ENCODE assay signal across 8 mouse cellular contexts in genomic region chr3:108590786-108591529, GRCm38 (mm10). TPM values are rescaled to one million over a fixed set of nuclear protein-coding genes. Genes with fewer than 3 reads are reported as not detected.
DNase-seq lines count a peak whose midpoint lies in the region; ATAC-seq and TF ChIP-seq lines count a peak whose summit lies in the region.

Gene Wdr47, plus strand, starts transcription at chr3:108591279.

- TF ChIP-seq CTCF in liver, embryonic 14.5 days (IDR thresholded peaks at IDR 0.05; ENCODE audit: low read depth) = peak; percentile 2; the same call in 1 of the 2 replicates
- no peak for TF ChIP-seq CTCF in stomach, postnatal 0 days (IDR thresholded peaks at IDR 0.05; ENCODE audit: low read depth)

- peak within 1 kb of the TSS; percentile 88 for H3K27ac ChIP-seq in forebrain, embryonic 10.5 days
- peak within 1 kb of the TSS; percentile 72 for H3K27ac ChIP-seq in heart, embryonic 15.5 days
- peak within 1 kb of the TSS; percentile 34; the same call in 1 of the 2 replicates for H3K27ac ChIP-seq in liver, embryonic 14.5 days
- peak within 1 kb of the TSS; percentile 89 for H3K27ac ChIP-seq in neural tube, embryonic 11.5 days (ENCODE audit: low read depth, low read length)
- H3K27ac ChIP-seq in stomach, postnatal 0 days (replicated peaks) = peak within 1 kb of the TSS; percentile 78

- TF ChIP-seq EP300 in liver, embryonic 14.5 days (IDR thresholded peaks at IDR 0.05; ENCODE audit: low read depth) = no peak
- TF ChIP-seq EP300 in stomach, postnatal 0 days (optimal IDR thresholded peaks at IDR 0.05) = no peak

- H3K9ac ChIP-seq in heart, embryonic 15.5 days = peak within 1 kb of the TSS; percentile 73
- H3K9ac ChIP-seq in liver, embryonic 14.5 days (replicated peaks) = peak within 1 kb of the TSS; percentile 58
- H3K9ac ChIP-seq in neural tube, embryonic 11.5 days (ENCODE audit: low read length) = peak within 1 kb of the TSS; percentile 75
- H3K9ac ChIP-seq in stomach, postnatal 0 days (ENCODE audit: low read length) = peak within 1 kb of the TSS; percentile 72

- peak within 1 kb of the TSS; percentile 99 for H3K4me2 ChIP-seq in heart, embryonic 15.5 days
- H3K4me2 ChIP-seq in liver, embryonic 14.5 days (ENCODE audit: low read depth) = peak within 1 kb of the TSS; percentile 98
- H3K4me2 ChIP-seq in neural tube, embryonic 11.5 days (ENCODE audit: low read depth) = peak within 1 kb of the TSS; percentile 76
- peak within 1 kb of the TSS; percentile 100 for H3K4me2 ChIP-seq in stomach, postnatal 0 days (replicated peaks; ENCODE audit: low read depth)

- peak; percentile 92 to 98 for DNase-seq in CD8-positive naive resting alpha-beta T cell, adult 2 months (ENCODE audit: low read depth in 2 of 2, low spot score in 2 of 2)
- peak; percentile 93 for DNase-seq in c-Kit-positive CD71-negative TER-119-negative erythroid progenitor cells, embryonic 14.5 days (ENCODE audit: low read depth)
- DNase-seq in forebrain, embryonic 10.5 days (ENCODE audit: extremely low spot score, low spot score) = peak; percentile 96
- peak; percentile 97 to 99 for DNase-seq in kidney, postnatal 25 days
- peak; percentile 89 to 93 (median 89) for DNase-seq in liver, embryonic 14.5 days (ENCODE audit: low read depth in 3 of 3, low spot score in 3 of 3)
- peak; percentile 97 for DNase-seq in neural tube, embryonic 11.5 days (ENCODE audit: low spot score)
- peak; percentile 98 for DNase-seq in stomach, postnatal 0 days (ENCODE audit: low spot score)

- WGBS in forebrain, embryonic 10.5 days = 6% methylated on average over 44 of the region's 44 CpGs
- 3% methylated on average over 44 of the region's 44 CpGs for WGBS in heart, embryonic 15.5 days
- 3% methylated on average over 44 of the region's 44 CpGs for WGBS in liver, embryonic 14.5 days (ENCODE audit: insufficient replicate concordance)
- 6% methylated on average over 42 of the region's 44 CpGs for WGBS in neural tube, embryonic 11.5 days
- 5% methylated on average over 43 of the region's 44 CpGs for WGBS in stomach, postnatal 0 days

- no peaks in the 10 kb centered on the region for H3K9me3 ChIP-seq in forebrain, embryonic 10.5 days
- H3K9me3 ChIP-seq in heart, embryonic 15.5 days (replicated peaks) = no peaks in the 10 kb centered on the region
- H3K9me3 ChIP-seq in liver, embryonic 14.5 days (ENCODE audit: control insufficient read depth, low read length) = no peaks in the 10 kb centered on the region
- H3K9me3 ChIP-seq in neural tube, embryonic 11.5 days (ENCODE audit: control insufficient read depth, low read length) = no peaks in the 10 kb centered on the region
- H3K9me3 ChIP-seq in stomach, postnatal 0 days (ENCODE audit: control insufficient read depth, low read length) = no peaks in the 10 kb centered on the region

- no peaks in the 10 kb centered on the region for H3K27me3 ChIP-seq in forebrain, embryonic 10.5 days (ENCODE audit: poor library complexity, severe bottlenecking)
- no peaks in the 10 kb centered on the region for H3K27me3 ChIP-seq in heart, embryonic 15.5 days
- no peaks in the 10 kb centered on the region for H3K27me3 ChIP-seq in liver, embryonic 14.5 days (ENCODE audit: control insufficient read depth, insufficient read depth, low read length)
- H3K27me3 ChIP-seq in neural tube, embryonic 11.5 days (ENCODE audit: control insufficient read depth, insufficient read depth, low read length) = no peaks in the 10 kb centered on the region
- H3K27me3 ChIP-seq in stomach, postnatal 0 days (ENCODE audit: control insufficient read depth, insufficient read depth, low read length) = no peaks in the 10 kb centered on the region

- peak within 1 kb of the TSS; percentile 99 for H3K4me3 ChIP-seq in forebrain, embryonic 10.5 days
- peak within 1 kb of the TSS; percentile 87 for H3K4me3 ChIP-seq in heart, embryonic 15.5 days
- H3K4me3 ChIP-seq in liver, embryonic 14.5 days (ENCODE audit: insufficient read depth in 1 of 2, low read depth in 2 of 2, low read length in 2 of 2) = peak within 1 kb of the TSS; percentile 74 to 77
- H3K4me3 ChIP-seq in neural tube, embryonic 11.5 days (ENCODE audit: low read depth, low read length) = peak within 1 kb of the TSS; percentile 95
- peak within 1 kb of the TSS; percentile 93 for H3K4me3 ChIP-seq in stomach, postnatal 0 days (ENCODE audit: low read depth, low read length)

- peak; percentile 99 for ATAC-seq in heart, embryonic 15.5 days (replicated peaks; ENCODE audit: insufficient number of reproducible peaks, insufficient read depth, low FRiP score, low read depth)
- peak; percentile 99 for ATAC-seq in liver, embryonic 14.5 days (ENCODE audit: insufficient read depth)
- peak; percentile 99 for ATAC-seq in neural tube, embryonic 11.5 days (ENCODE audit: insufficient read depth, low FRiP score, low TSS enrichment)
- ATAC-seq in stomach, postnatal 0 days (ENCODE audit: low FRiP score, low TSS enrichment) = peak; percentile 100

- H3K36me3 ChIP-seq in forebrain, embryonic 10.5 days (replicated peaks) = no peaks in the 10 kb centered on the region
- no peaks in the 10 kb centered on the region for H3K36me3 ChIP-seq in heart, embryonic 15.5 days
- no peaks in the 10 kb centered on the region for H3K36me3 ChIP-seq in liver, embryonic 14.5 days (replicated peaks; ENCODE audit: control insufficient read depth, insufficient read depth, low read depth)
- no peaks in the 10 kb centered on the region for H3K36me3 ChIP-seq in neural tube, embryonic 11.5 days (ENCODE audit: control insufficient read depth, insufficient read depth, low read length)
- H3K36me3 ChIP-seq in stomach, postnatal 0 days (ENCODE audit: control insufficient read depth, insufficient read depth, low read length) = no peaks in the 10 kb centered on the region

- H3K4me1 ChIP-seq in forebrain, embryonic 10.5 days = peaks cover 30% of the 10 kb centered on the region
- H3K4me1 ChIP-seq in heart, embryonic 15.5 days (replicated peaks) = peaks cover 11% of the 10 kb centered on the region
- peaks cover 6 to 7% of the 10 kb centered on the region in 2 experiments for H3K4me1 ChIP-seq in liver, embryonic 14.5 days (replicated peaks; ENCODE audit: control insufficient read depth in 2 of 2, insufficient read depth in 2 of 2, low read length in 1 of 2)
- peaks cover 3% of the 10 kb centered on the region; the same call in 1 of the 2 replicates for H3K4me1 ChIP-seq in neural tube, embryonic 11.5 days (ENCODE audit: control insufficient read depth, insufficient read depth, low read length)
- no peaks in the 10 kb centered on the region; the same call in 1 of the 2 replicates for H3K4me1 ChIP-seq in stomach, postnatal 0 days (replicated peaks; ENCODE audit: control insufficient read depth, insufficient read depth)

RNA-seq across cellular contexts. Expression of gene Wdr47, which starts in this region (rescaled TPM):
- 14.9 TPM in 2 replicates for polyA plus RNA-seq in forebrain, embryonic 10.5 days (2016; fragmentation: Nextera tagmentation; extraction: Ambion mirVana)
- 7.0 and 8.8 TPM in 2 replicates for polyA plus RNA-seq in heart, embryonic 15.5 days (2015; fragmentation: Nextera tagmentation; extraction: Ambion mirVana)
- 1.1 and 1.3 TPM in 2 replicates for polyA plus RNA-seq in liver, embryonic 14.5 days (2012; rRNA removed)
- polyA plus RNA-seq in liver, embryonic 14.5 days (2014; fragmentation: Nextera tagmentation; extraction: Ambion mirVana) = 1.3 and 2.0 TPM in 2 replicates
- 50.1 and 54.6 TPM in 2 replicates for polyA plus RNA-seq in neural tube, embryonic 11.5 days (2014; fragmentation: Nextera tagmentation; extraction: Ambion mirVana)
- polyA plus RNA-seq in stomach, postnatal 0 days (2015; fragmentation: Nextera tagmentation; extraction: Ambion mirVana) = 5.3 and 5.7 TPM in 2 replicates

Comparison
In these comparisons a context has a peak if more than half of its experiments do, and no peak if none do; other contexts are left out.
1. Peak in every context shown above with its lines: DNase-seq, ATAC-seq, H3K4me3 ChIP-seq and H3K27ac ChIP-seq.
2. H3K27ac ChIP-seq: peak in every context shown above with its lines; median percentile 89 in neural tube, embryonic 11.5 days; 88 in forebrain, embryonic 10.5 days; 78 in stomach, postnatal 0 days; 72 in heart, embryonic 15.5 days; 34 in liver, embryonic 14.5 days.